Mouse (Mus musculus) stomach, postnatal 0 days (tissue): ENCODE measurements around the gene Sergef.

Experiments used
- CTCF ChIP-seq: IDR thresholded peaks from 2 replicates; pipeline ENCODE4 v1.5.1; 2016; ENCODE audit warnings: antibody characterized with exemption, low read depth, mild to moderate bottlenecking, moderate library complexity
- EP300 ChIP-seq: optimal IDR thresholded peaks from 2 replicates; pipeline ENCODE3; 2016; ENCODE audit warnings: antibody characterized with exemption

DNA sequence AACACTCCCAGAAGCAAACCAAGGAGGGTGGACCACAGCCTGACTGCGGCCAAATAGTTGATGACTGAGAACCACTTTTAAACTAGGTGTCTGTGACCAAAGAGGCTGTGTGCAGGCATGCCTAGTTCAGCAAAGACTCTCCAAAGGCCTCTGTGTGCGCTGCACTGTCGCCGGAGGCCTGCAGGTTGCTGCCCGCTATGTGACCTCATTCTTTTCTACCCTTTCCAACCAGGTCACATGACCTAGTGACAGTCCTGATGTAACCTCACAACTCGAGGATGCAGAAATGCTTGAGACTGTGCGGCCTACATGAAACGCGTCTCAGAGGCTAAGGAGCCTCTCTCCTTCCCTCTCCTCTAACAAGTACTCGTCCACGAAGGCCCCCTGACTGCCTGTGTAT lies 106.1 kb downstream of the Sergef start:
- no peak for TF ChIP-seq CTCF
- TF ChIP-seq EP300: no peak
